Mouse (Mus musculus) forebrain, embryonic 13.5 days (tissue): Measurements from ENCODE around the gene Amigo1. TPM values are rescaled to one million over a fixed set of nuclear protein-coding genes. Genes with fewer than 3 reads are reported as not detected.
"Not testable (repeated sequence)": the region's sequence is repeated elsewhere in the genome, so short reads cannot be mapped to it uniquely, and the experiment has no call there.

Experiments used
- ATAC-seq: fragments of 200-750 bp; cut with Nextera tagmentation; 2 replicates; pipeline ENCODE4 v1.8.0; 2017
- H3K27ac ChIP-seq: fragments of 300-500 bp; sonication (generic); 2 replicates; pipeline ENCODE4 v1.5.1; 2015; ENCODE audit warnings: inconsistent platforms, mild to moderate bottlenecking, moderate library complexity
- H3K27me3 ChIP-seq: fragments of 300-500 bp; sonication (generic); 2 replicates; pipeline ENCODE4 v1.6.1; 2015; ENCODE audit warnings: mild to moderate bottlenecking, inconsistent platforms
- H3K36me3 ChIP-seq: fragments of 300-500 bp; sonication (generic); 2 replicates; pipeline ENCODE4 v1.6.1; 2015; ENCODE audit warnings: mild to moderate bottlenecking, inconsistent platforms; ENCODE audit not compliant: poor library complexity, severe bottlenecking
- H3K4me1 ChIP-seq: fragments of 300-500 bp; sonication (generic); 2 replicates; pipeline ENCODE4 v1.6.1; 2015; ENCODE audit warnings: inconsistent platforms
- H3K4me2 ChIP-seq: fragments of 300-500 bp; sonication (generic); 2 replicates; pipeline ENCODE4 v1.6.1; 2015; ENCODE audit warnings: inconsistent platforms, mild to moderate bottlenecking, moderate library complexity
- H3K4me3 ChIP-seq: fragments of 300-500 bp; sonication (generic); 2 replicates; pipeline ENCODE4 v1.5.1; 2015; ENCODE audit warnings: mild to moderate bottlenecking, inconsistent platforms
- H3K9ac ChIP-seq: fragments of 300-500 bp; sonication (generic); 2 replicates; pipeline ENCODE4 v1.6.1; 2015; ENCODE audit warnings: mild to moderate bottlenecking, inconsistent platforms
- H3K9me3 ChIP-seq: fragments of 300-500 bp; sonication (generic); replicated peaks from 2 replicates; pipeline ENCODE4 v1.6.1; 2016; ENCODE audit warnings: inconsistent platforms
- WGBS: fragments of 180-500 bp; shearing (Covaris S2); methylation state at CpG from one replicate; pipeline ENCODE4 v1.1.7; 2015; 5-methylcytosine and 5-hydroxymethylcytosine counted together
- polyA plus RNA-seq: library from polyadenylated mRNA; unstranded; fragments of >200 nt; fragmentation: Nextera tagmentation; extraction: Ambion mirVana; gene quantifications from 2 replicates; pipeline ENCODE4 v1.2.1, GENCODE M21; 2015

Amigo1 gene
- polyA plus RNA-seq, 1 experiment from 2014 or later: 6.4 TPM

DNA sequence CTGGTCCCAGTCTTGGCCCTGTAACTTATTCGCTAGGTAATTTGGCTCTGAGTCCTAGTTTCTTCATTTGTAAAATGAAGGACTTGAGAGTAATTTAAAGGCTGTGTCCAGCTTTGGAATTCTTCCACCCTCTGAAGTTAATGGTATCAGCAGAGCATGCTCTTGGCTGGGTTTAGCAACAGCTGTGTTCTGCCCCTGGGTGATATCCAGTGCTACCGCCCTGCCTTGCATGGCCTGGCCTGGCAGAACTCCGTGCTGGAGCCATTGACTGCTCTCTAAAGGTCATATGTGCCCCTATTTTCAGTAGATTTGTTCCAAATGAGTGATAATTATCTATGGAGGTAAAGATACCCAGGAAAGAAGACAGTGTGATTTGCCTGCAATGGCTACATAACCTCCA is 34.5 kb downstream of the Amigo1 start:
- Histone ChIP-seq H3K36me3 (no peaks in the 10 kb centered on the region), H3K9ac (no peak overlapping the region), H3K27me3 (peaks cover 25% of the 10 kb centered on the region), H3K4me1 (peaks cover 2% of the 10 kb centered on the region; the same call in 1 of the 2 replicates), H3K9me3 (no peaks in the 10 kb centered on the region), H3K4me3 (no peak overlapping the region), H3K4me2 (no peak overlapping the region), H3K27ac (no peak overlapping the region)
- ATAC-seq: no peak
- WGBS: 74% methylated on average over 3 of the region's 3 CpGs

DNA sequence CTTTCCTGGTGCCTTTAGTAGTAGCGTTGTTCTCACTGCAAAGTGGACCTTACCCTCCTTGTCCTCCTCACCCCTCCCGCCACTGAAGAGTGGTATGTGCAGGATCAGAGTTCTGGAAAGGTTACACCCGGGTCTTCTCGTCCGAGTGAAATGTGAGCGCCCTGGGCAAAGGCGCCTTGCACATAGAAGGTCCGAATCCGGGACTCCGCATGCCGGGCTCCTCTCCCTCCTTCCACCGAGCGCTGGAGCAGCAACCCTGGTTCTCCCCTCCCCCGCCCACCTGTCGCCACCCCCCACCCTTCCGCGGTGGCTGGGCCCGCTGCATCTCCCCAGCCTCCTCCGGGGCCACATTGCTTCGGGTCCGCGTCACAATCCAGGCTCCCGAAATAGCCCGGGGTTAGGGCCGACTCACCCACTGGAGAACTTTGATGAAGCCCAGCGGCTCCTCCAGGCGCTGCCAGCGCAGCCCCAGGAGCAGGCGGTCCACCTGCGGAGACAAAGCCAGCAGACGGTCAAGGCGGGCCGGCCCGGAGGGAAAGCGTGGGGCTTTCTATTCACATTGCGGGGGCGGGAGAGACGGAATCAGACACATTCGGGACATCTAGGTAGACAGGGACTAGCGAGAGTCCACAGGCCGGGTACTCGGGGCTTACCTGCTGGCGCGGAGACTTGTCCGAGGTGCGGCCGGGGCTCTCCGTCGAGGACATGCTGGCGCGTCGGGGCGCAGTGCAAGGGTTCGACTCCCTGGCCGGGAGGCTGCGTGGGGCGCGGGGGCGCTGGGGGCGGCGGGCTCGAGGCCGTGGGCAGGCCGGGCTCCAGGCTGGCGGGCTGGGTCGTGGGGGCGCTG is 39.8 kb downstream of the Amigo1 start:
- Histone ChIP-seq H3K9me3 (no peaks in the 10 kb centered on the region), H3K4me3 (peak overlapping the region; percentile 44), H3K27ac (no peak overlapping the region), H3K36me3 (no peaks in the 10 kb centered on the region), H3K9ac (peak overlapping the region; percentile 67), H3K4me1 (peaks cover 22% of the 10 kb centered on the region), H3K4me2 (peak overlapping the region; percentile 74), H3K27me3 (peaks cover 46% of the 10 kb centered on the region)
- WGBS: 3% methylated on average over 52 of the region's 67 CpGs
- ATAC-seq: peak; percentile 71

DNA sequence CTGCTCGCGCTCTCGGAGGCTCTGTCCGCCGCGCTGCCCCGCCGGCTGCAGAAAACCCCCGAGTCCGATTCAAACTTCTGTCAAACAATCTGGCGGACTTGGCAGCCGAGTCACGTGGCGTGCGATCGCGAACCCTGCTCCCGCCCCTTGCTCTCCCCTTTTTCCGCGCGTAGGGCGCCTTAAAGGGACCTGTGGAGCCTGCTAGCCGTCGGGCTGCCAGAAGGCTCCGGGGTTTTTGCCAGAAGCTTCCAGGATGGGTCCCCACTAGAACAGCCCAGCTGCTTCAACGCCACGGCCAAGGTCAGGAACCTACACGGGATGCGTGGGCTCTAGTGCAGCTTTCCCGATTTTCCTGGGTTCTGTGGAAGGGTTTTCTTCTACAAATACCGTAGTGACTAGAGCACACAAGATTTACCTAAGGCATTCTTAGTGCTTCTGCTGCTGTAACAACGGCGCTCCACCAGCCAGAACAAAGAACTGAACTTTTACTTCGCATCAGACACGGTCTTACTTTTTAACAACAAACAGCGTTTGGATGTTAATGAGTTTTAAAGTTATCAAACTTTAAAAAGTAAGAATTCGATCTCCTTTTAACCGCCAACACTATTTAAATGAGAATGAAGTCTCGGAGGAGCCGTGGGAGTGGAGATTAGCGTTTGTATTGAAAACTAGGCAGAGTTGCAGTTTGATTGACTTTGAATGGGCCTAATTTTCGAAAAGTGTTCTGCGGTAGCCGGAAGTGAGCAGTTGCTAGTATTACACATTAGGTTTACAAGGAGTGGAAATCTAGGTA is 40.6 kb downstream of the Amigo1 start, which contains the start of gene Sypl2:
Gene Sypl2 (minus strand): TSS at position 91 of the 793 bp plus-strand sequence.
- WGBS: 2% methylated on average over 35 of the region's 44 CpGs
- peak; percentile 85 for ATAC-seq
- H3K9me3 ChIP-seq: no peaks in the 10 kb centered on the region
- peak within 1 kb of the TSS; percentile 74 for H3K4me2 ChIP-seq
- peaks cover 45% of the 10 kb centered on the region for H3K27me3 ChIP-seq
- H3K36me3 ChIP-seq: no peaks in the 10 kb centered on the region
- peak within 1 kb of the TSS; percentile 44 for H3K4me3 ChIP-seq
- no peak within 1 kb of the TSS; the same call in 1 of the 2 replicates for H3K27ac ChIP-seq
- H3K4me1 ChIP-seq: peaks cover 22% of the 10 kb centered on the region
- H3K9ac ChIP-seq: peak within 1 kb of the TSS; percentile 67

DNA sequence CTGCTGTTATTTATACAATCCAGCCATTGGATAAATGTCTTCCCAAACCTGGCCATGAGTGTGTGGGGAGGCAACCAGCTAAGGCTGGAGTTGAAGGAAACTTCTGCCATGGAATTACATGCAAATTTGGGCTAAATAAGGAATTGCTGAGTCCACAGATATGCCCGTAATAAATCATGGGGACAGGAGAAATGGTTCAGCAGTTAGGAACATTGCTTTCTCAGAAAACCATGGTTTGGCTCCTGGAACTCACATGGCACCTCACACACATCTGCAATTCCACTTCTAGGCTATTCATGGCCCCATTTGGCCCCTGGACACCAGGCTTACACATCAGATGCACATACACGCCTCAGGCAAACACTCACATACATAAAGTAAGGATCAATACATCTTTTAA is 41.4 kb downstream of the Amigo1 start:
- Histone ChIP-seq H3K9ac (no peak overlapping the region), H3K4me3 (peak overlapping the region; percentile 44; the same call in 1 of the 2 replicates), H3K36me3 (no peaks in the 10 kb centered on the region), H3K27me3 (peaks cover 42% of the 10 kb centered on the region), H3K4me2 (peak overlapping the region; percentile 74), H3K27ac (no peak overlapping the region), H3K4me1 (peaks cover 22% of the 10 kb centered on the region), H3K9me3 (no peaks in the 10 kb centered on the region)
- 82% methylated on average over 2 of the region's 2 CpGs for WGBS
- no peak for ATAC-seq

DNA sequence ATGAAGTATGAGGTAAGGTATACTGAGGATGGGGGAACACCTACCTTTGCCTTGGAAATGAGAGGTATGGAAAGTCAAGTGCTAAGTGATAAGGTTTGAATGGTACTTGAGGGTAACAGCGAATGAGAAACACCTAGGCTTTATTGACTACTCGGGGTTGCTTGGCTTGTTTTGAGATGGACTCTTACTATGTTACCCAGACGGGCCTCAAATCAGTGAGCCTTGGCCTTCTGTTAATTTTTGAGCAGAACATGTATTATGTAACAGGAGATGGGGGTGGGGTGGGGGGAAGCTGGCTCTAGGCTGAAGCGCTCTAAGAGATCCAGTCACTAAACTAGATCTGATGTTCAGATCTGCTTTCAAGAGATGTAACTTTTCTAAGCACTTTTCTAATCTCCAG is 45.5 kb downstream of the Amigo1 start:
- Histone ChIP-seq H3K36me3 (no peaks in the 10 kb centered on the region), H3K9me3 (no peaks in the 10 kb centered on the region), H3K4me1 (peaks cover 10% of the 10 kb centered on the region), H3K4me2 (no peak overlapping the region), H3K4me3 (no peak overlapping the region), H3K27ac (no peak overlapping the region), H3K9ac (no peak overlapping the region), H3K27me3 (peaks cover 11% of the 10 kb centered on the region)
- no peak for ATAC-seq
- WGBS: 91% methylated on average over 4 of the region's 4 CpGs

DNA sequence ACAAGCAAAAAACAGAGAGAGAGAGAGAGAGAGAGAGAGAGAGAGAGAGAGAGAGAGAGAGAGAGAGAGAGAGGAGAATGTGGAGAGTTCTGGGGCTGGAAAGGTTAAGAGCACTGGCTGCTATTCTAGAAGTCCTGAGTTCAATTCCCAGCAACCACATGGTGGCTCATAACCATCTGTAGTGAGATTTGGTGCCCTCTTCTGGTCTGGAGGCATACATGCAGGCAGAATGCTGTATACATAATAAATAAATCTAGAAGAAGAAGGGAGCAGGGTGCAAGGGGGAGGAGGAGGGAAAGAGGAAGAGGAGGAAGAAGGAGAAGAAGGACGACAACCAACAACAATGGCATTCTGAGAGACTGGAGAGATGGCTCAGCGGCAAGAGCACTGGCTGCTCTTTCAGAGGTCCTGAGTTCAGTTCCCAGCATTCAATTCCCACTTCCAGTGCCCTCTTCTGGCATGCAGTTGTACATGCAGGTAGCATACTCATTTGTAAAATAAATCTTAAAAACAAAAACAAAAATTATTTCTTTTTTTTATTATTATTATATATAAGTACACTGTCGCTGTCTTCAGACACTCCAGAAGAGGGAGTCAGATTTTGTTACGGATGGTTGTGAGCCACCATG is 51.5 kb downstream of the Amigo1 start:
- H3K9ac ChIP-seq, ATAC-seq, H3K27ac ChIP-seq, H3K27me3 ChIP-seq, H3K4me2 ChIP-seq, H3K4me3 ChIP-seq, H3K4me1 ChIP-seq, H3K9me3 ChIP-seq, H3K36me3 ChIP-seq: not testable (repeated sequence)
- whole genome bisulfite sequencing: 84% methylated on average over 4 of the region's 4 CpGs

DNA sequence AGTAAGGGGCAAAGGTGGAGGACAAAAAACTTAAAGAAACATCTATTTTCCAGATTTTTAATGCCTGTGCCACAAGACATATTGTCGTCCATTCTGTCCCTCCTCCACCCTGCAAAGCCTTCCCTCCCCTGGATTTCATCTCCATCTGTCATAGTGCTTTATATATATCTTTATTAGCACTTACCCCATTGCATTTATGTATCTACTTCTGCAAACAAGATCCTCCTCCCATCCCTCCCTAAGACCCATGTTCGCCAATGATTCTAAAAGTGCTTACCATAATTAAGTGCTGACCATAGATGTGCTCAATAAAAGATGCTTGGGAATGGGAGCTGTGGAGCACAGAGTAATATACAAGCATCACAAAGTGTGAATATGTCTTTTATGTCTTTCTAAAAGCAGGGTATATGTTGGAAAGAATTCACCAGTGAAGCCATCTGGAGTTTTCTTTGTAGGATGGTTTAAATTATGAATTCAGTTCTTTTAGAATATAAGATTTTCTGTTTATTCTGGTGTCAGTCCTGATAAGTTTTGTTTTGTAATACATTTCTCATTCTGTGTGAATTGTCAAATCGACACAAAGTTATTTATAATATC is 55.2 kb downstream of the Amigo1 start:
- Histone ChIP-seq H3K27me3 (no peaks in the 10 kb centered on the region), H3K9ac (no peak overlapping the region), H3K36me3 (peaks cover 4% of the 10 kb centered on the region; the same call in 1 of the 2 replicates), H3K4me3 (no peak overlapping the region), H3K9me3 (no peaks in the 10 kb centered on the region), H3K27ac (no peak overlapping the region), H3K4me2 (no peak overlapping the region), H3K4me1 (no peaks in the 10 kb centered on the region)
- WGBS: 92% methylated on average over 3 of the region's 3 CpGs
- ATAC-seq: no peak

Other genes starting within 250 kb of the Amigo1 start
- 11.7 and 11.9 TPM in 2 replicates for gene Gstm6, start 242.6 kb upstream of the Amigo1 start, polyA plus RNA-seq
- gene Gstm3, start 217.1 kb upstream of the Amigo1 start, polyA plus RNA-seq: 0.14 and 0.26 TPM in 2 replicates
- gene Gstm2, start 199.9 kb upstream of the Amigo1 start, polyA plus RNA-seq: 2.8 and 3.6 TPM in 2 replicates
- gene Gstm1, start 168.4 kb upstream of the Amigo1 start, polyA plus RNA-seq: 27.5 and 28.4 TPM in 2 replicates
- 10.8 and 11.4 TPM in 2 replicates for gene Gstm4, start 141.4 kb upstream of the Amigo1 start, polyA plus RNA-seq
- gene Ampd2, start 99.7 kb upstream of the Amigo1 start, polyA plus RNA-seq: 38.6 and 45.3 TPM in 2 replicates
- gene Gnat2, start 93.5 kb upstream of the Amigo1 start, polyA plus RNA-seq: 0.44 and 0.57 TPM in 2 replicates
- 173 and 180 TPM in 2 replicates for gene Gnai3, start 40.2 kb upstream of the Amigo1 start, polyA plus RNA-seq
- 0.98 and 1.0 TPM in 2 replicates for gene Gpr61, start 31.5 kb upstream of the Amigo1 start, polyA plus RNA-seq
- 3.6 and 4.7 TPM in 2 replicates for gene Cyb561d1, start 14.9 kb downstream of the Amigo1 start, polyA plus RNA-seq
- 29.0 and 30.3 TPM in 2 replicates for gene Atxn7l2, start 24.6 kb downstream of the Amigo1 start, polyA plus RNA-seq
- gene Sypl2, start 40.3 kb downstream of the Amigo1 start, polyA plus RNA-seq: 2.5 TPM in 2 replicates
- 298 and 305 TPM in 2 replicates for gene Psma5, start 70.6 kb downstream of the Amigo1 start, polyA plus RNA-seq
- gene Sort1, start 97.7 kb downstream of the Amigo1 start, polyA plus RNA-seq: 13.5 and 13.9 TPM in 2 replicates
- gene Mybphl, start 178.6 kb downstream of the Amigo1 start, polyA plus RNA-seq: not detected in 2 replicates
- 68.6 and 68.9 TPM in 2 replicates for gene Psrc1, start 197.5 kb downstream of the Amigo1 start, polyA plus RNA-seq
- 45.3 and 56.9 TPM in 2 replicates for gene Celsr2, start 229.2 kb downstream of the Amigo1 start, polyA plus RNA-seq